Mouse (Mus musculus) G1E (cell line): ENCODE measurements at regions not wholly inside any gene's neighbourhood (a gene's known extent, or its start where the extent isn't known, plus 50 kb on each side); places are given as distances from the start of the nearest gene placed in this dataset.

Experiments used
- ATAC-seq: 2 replicates; pipeline ENCODE4 v1.8.0; 2016; ENCODE audit warnings: mild to moderate bottlenecking; ENCODE audit not compliant: insufficient number of reproducible peaks, poor library complexity, low FRiP score, severe bottlenecking; ENCODE audit errors: extremely low read depth
- DNase-seq: peaks from one replicate; pipeline ENCODE4 v3.0.0; 2012; ENCODE audit warnings: low spot score
- H3K27me3 ChIP-seq: 2 replicates; pipeline ENCODE4 v1.6.1; 2012; ENCODE audit warnings: mild to moderate bottlenecking, low read length, inconsistent platforms; ENCODE audit not compliant: insufficient read depth
- H3K36me3 ChIP-seq: replicated peaks from 2 replicates; pipeline ENCODE3; 2012; ENCODE audit warnings: mild to moderate bottlenecking, inconsistent platforms
- H3K4me1 ChIP-seq: 2 replicates; pipeline ENCODE4 v1.6.1; 2012; ENCODE audit warnings: low read depth, low read length, inconsistent platforms, mixed read lengths; ENCODE audit not compliant: insufficient read depth
- H3K4me3 ChIP-seq: 2 replicates; pipeline ENCODE4 v1.5.1; 2012; ENCODE audit warnings: low read depth, mild to moderate bottlenecking, inconsistent platforms, low read length, moderate library complexity, mixed read lengths
- H3K9me3 ChIP-seq: replicated peaks from 2 replicates; pipeline ENCODE4 v1.6.1; 2012; ENCODE audit warnings: inconsistent platforms
- CTCF ChIP-seq: IDR thresholded peaks from 2 replicates; pipeline ENCODE4 v1.5.1; 2012; ENCODE audit warnings: low read depth, low read length, inconsistent platforms, mixed read lengths
- GATA1 ChIP-seq: IDR thresholded peaks from 2 replicates; pipeline ENCODE4 v1.6.1; 2012; ENCODE audit warnings: borderline replicate concordance, low read length, inconsistent platforms, mixed read lengths
- GATA2 ChIP-seq: IDR thresholded peaks from 2 replicates; pipeline ENCODE4 v1.6.1; 2012; ENCODE audit warnings: low read depth, low read length, inconsistent platforms, borderline replicate concordance
- POLR2AphosphoS5 ChIP-seq: IDR thresholded peaks from 2 replicates; pipeline ENCODE4 v1.6.1; 2012; ENCODE audit warnings: low read depth, low read length, inconsistent platforms; ENCODE audit not compliant: insufficient replicate concordance
- TAL1 ChIP-seq: conservative IDR thresholded peaks from 2 replicates; pipeline ENCODE4 v1.6.1; 2012; ENCODE audit warnings: low read depth, low read length, inconsistent platforms, mixed read lengths

DNA sequence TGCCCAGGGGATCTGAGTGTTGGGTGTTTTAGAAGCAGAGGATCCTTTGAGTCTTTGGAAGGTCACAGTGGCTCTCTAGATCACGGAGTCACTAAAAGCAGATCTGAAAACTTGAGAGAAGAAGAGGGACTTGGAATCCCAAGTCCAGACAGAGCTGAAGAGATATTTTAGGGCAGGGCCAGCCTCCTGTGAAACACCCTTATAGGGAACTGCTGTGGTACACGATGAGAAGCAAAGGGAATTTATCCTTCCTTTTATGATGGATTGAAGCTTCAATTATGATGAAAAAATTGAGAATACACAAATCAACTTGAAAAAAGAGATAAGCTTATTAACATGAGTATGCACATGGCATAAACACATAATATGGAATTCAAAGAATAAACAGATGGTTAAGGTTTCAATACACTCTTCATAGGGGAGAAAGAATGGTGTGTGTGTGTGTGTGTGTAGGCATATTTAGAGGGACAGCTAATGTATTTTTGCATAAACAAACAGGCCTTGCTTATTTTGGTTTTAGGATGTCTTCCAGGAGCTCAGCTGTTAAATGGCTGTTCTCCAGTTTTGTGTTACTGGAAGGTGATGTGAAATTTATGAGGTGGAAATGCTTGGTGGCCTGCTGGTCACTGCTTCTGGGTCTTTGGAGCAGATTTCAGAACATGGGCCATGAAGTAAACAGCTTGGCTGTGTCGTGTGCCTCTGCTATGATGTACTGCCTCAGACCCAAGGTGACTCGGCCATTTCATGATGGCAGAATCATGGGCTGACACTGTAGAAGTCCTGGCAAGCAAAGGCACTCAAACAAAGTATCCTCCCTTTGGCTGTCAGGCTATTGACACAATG lies 190.1 kb downstream of the Phlda1 start:
- H3K4me3 ChIP-seq = no peak overlapping the region
- H3K36me3 ChIP-seq = no peaks in the 10 kb centered on the region
- no peak for TF ChIP-seq GATA1
- no peak for TF ChIP-seq CTCF
- no peak for TF ChIP-seq GATA2
- TF ChIP-seq TAL1 = no peak
- no peak for TF ChIP-seq POLR2AphosphoS5
- H3K27me3 ChIP-seq = peaks cover 30% of the 10 kb centered on the region
- H3K9me3 ChIP-seq = no peaks in the 10 kb centered on the region
- ATAC-seq = no peak
- no peak for DNase-seq
- no peaks in the 10 kb centered on the region; the same call in 1 of the 2 replicates for H3K4me1 ChIP-seq

DNA sequence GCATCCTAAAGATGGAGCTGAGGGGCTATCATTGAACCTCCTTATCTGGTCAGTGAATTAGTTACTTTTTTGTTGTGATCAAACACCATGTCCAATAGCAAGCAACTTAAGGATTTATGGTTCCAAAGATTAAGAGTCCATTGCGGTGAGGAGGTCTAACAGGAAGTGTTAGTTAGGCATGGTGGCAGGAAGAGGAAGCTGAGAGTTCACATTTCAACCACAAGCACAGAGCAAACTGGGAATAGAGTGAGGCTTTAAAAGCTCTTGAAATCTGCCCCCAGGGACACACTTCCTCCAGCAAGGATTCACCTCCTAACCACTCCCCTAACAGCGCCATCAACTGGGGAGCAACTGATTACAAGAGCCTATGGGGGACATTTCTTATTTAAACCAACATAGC lies 190.9 kb downstream of the Phlda1 start:
- TF ChIP-seq CTCF (no peak), GATA1 (no peak), GATA2 (no peak), POLR2AphosphoS5 (no peak), TAL1 (no peak)
- Histone ChIP-seq H3K4me1 (no peaks in the 10 kb centered on the region; the same call in 1 of the 2 replicates), H3K36me3 (no peaks in the 10 kb centered on the region), H3K27me3 (peaks cover 33% of the 10 kb centered on the region), H3K4me3 (no peak overlapping the region), H3K9me3 (no peaks in the 10 kb centered on the region)
- ATAC-seq (no peak; the same call in 1 of the 2 replicates), DNase-seq (no peak)

DNA sequence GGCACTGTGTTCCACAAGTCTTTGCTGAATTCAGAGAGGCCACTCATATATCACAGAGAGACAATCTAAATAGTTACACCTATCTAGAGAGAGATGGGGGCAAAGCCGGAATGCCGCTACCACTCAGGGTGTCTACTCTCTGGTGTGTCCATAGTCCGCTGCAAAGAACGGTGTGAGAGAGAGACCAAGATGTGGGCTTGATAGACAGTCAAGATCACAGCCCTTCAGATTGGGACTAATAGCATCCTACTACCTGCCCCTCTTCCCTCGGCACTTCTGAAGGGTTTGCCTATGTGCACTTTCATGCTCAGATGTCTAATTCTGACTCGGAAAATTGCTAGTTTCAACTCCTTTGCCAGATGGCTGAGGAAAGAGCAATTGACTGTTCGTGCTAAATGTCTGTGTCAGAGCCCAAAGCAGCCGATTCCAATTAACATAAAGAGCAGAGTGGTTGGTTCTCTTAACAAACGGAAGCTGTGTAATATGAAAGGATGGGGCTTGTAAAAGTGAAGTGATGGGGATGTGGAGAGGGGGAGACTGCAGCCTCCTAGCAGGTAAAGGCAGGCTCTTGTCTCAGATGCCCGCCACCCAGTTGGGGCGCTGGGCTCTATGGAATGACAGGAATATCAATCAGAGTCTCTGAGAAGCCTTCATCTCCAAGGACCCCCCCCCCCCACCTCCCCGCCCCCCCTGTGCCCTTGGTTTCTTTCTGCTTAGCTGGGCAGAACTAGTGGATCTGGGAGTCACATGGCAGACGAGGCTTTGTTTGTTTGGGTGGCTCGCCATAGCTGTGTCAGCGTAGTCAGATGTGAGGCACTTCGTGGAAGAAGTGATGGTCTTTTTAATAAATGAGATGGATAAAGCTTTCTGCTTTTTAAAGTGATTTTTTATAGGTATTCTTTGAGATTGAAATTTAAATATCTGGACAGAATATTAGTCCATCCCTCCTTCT lies 193.7 kb downstream of the Phlda1 start:
- DNase-seq (no peak), ATAC-seq (no peak)
- H3K9me3 ChIP-seq = no peaks in the 10 kb centered on the region; the same call in 1 of the 2 replicates
- peaks cover 29% of the 10 kb centered on the region for H3K27me3 ChIP-seq
- no peaks in the 10 kb centered on the region for H3K36me3 ChIP-seq
- TF ChIP-seq GATA1 (no peak), GATA2 (no peak), POLR2AphosphoS5 (no peak), TAL1 (no peak), CTCF (no peak)
- H3K4me3 ChIP-seq = no peak overlapping the region
- no peaks in the 10 kb centered on the region; the same call in 1 of the 2 replicates for H3K4me1 ChIP-seq

DNA sequence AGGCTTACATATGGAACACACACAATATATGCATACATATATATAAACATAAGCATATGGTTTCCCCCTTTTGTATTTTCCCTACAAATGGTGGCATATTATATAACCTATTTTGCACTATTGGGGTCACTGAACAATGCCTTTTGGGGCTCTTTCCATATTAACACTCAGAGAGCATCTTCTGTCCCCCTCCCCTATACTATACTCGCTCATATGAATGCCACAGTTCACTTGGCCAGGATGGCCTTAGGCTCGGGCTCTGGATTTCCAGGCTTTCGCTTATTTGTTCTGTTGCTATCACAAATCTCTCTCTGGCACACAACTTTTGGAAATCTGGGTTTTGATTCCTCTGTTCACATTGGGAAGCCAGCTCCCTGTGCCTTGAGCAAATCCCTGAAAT lies 194.5 kb downstream of the Phlda1 start:
- Histone ChIP-seq H3K4me1 (no peaks in the 10 kb centered on the region; the same call in 1 of the 2 replicates), H3K9me3 (no peaks in the 10 kb centered on the region; the same call in 1 of the 2 replicates), H3K4me3 (no peak overlapping the region), H3K27me3 (peaks cover 29% of the 10 kb centered on the region), H3K36me3 (no peaks in the 10 kb centered on the region)
- DNase-seq (no peak), ATAC-seq (no peak)
- TF ChIP-seq TAL1 (no peak), GATA2 (no peak), CTCF (no peak)

DNA sequence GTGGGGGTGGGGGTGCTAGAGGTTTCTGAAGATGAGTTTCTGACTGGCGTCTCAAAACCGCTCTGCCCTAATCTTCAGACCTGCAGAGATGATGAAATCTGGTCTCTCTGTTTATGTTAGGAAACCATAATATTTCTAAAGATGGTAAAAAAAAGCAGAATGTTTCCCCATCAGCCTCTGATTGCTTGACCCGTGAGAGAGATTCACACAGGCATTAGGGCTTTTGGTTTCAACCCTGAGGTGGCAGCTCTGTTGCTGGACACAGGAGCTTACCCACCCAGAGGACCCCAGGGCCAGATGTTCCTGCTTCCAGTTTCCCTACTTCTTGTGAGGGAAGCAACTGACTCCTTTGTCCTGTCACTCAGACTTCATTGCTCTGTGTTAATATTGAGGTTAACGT lies 195.1 kb downstream of the Phlda1 start:
- DNase-seq = no peak
- peaks cover 33% of the 10 kb centered on the region for H3K27me3 ChIP-seq
- H3K9me3 ChIP-seq = peaks cover 3% of the 10 kb centered on the region; the same call in 1 of the 2 replicates
- no peak overlapping the region for H3K4me3 ChIP-seq
- ATAC-seq = no peak
- H3K4me1 ChIP-seq = no peaks in the 10 kb centered on the region; the same call in 1 of the 2 replicates
- no peak for TF ChIP-seq POLR2AphosphoS5
- TF ChIP-seq TAL1 = no peak
- TF ChIP-seq GATA1 = no peak
- TF ChIP-seq GATA2 = no peak
- TF ChIP-seq CTCF = no peak
- H3K36me3 ChIP-seq = no peaks in the 10 kb centered on the region

GRCm38 (mm10) chr10:111702435-111702834 lies 196.3 kb downstream of the Phlda1 start:
- peaks cover 3% of the 10 kb centered on the region; the same call in 1 of the 2 replicates for H3K9me3 ChIP-seq
- no peaks in the 10 kb centered on the region for H3K4me1 ChIP-seq
- TF ChIP-seq GATA1 (no peak), CTCF (no peak), GATA2 (no peak), POLR2AphosphoS5 (no peak)
- ATAC-seq (no peak), DNase-seq (no peak)
- H3K4me3 ChIP-seq = no peak overlapping the region
- peaks cover 30% of the 10 kb centered on the region for H3K27me3 ChIP-seq
- H3K36me3 ChIP-seq = no peaks in the 10 kb centered on the region
